Mouse (Mus musculus): Measurements from ENCODE around the gene Mb21d2.

Gene Mb21d2

DNA sequence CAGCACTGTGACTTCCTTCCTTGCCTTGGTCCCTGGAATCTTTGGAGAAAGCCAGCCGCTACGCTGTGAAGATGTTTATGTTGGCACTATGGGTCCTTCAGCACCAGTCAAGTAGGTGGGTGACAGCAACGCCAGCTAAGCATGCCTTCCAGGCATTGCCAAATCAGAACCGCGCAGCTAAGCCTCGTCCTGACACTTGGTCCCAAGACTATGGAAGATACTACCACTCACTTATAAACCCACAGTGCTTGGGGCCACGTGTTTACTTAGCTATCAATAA lies 70.5 kb downstream of the Mb21d2 start:
- DNase-seq, result no peak

- DNase-seq, result no peak
These were observed 71.1 kb downstream of the Mb21d2 start for GRCm38 (mm10) chr16:28858210-28859008.

DNA sequence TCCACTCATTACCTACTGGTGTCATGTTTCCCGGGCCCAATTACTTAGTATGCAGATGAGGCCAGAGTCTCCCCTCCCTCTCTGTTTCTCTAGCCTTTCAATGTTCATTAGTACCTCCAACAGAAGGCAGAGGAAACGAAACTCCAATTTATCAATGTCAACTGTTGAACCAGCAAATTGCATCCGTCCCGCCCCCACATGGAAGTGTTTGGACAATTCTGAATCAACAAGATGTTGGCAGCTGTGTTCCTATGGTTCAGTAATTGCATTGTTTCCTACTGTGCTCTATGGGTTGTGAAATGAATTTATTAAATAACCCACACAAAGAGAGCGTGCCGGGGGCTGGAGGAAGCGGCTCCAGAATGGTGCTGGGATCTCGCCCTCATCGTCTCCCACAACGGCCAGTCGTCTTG lies 78.1 kb downstream of the Mb21d2 start:
- peak; percentile 61 to 64 for DNase-seq

DNA sequence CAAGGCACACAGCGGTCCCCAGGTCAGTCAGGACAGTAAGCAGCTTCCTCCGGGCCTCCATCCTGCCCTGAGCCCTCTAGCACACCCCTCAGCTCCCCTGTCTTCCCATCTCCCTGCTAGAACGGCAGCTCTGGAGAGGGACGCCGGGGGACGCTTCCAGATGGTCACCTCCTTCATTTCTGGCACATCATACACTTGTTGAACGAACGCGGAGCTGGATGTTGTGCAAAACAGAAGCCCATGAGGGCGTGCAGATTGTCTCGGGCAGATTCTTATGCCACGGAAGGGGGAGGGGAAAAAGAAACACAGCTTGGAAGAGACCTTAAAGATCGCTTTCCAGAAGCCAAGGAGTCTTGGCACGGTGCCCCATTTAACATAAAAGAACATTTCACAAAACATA lies 78.6 kb downstream of the Mb21d2 start:
- peak; percentile 63 to 69 for DNase-seq

DNA sequence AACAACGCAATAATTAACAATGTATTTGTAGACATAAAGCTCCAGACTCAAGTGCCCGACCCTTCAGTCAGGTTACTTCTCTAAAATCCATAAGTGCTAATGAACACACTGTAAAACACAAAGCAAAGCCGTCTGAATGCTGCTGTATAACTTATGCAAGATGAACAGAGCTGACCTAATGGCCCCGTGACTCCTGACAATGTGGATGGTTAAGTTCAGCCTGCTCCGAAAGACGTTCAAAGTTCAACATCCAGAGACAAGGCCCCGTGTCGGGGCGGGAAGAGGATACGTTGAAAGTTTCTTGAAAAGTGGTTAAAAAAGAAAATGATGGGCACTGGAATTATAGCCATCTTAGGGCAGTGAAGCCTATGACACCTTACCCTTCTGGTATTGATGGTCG lies 83.3 kb downstream of the Mb21d2 start:
- DNase-seq, result no peak

- no peak for DNase-seq
These were observed 84.1 kb downstream of the Mb21d2 start for GRCm38 (mm10) chr16:28845336-28845735.

DNA sequence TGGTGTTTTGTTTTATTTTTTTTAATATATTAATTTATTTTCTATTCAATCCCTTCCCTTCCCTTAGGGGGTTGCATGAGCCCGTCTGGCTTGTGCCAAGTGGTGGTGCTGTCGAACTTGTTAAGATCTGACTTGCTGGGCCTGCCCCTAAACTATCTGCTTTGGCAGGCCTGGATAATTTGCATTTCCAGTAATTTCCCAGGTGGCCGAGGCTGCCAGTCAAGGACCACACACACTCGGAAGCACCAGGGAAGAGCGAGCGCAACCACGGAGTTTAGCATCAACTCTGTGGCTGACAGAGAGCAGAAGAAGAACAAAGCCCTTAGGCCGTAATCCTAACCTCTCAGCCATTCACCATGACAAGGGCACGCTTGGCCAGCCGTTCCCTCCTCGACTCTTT lies 88.4 kb downstream of the Mb21d2 start:
- peak; percentile 54 to 69 for DNase-seq

GRCm38 (mm10) chr16:28840075-28840974 lies 89.1 kb downstream of the Mb21d2 start:
- DNase-seq, result peak; percentile 85 to 88

GRCm38 (mm10) chr16:28839575-28839974 lies 89.9 kb downstream of the Mb21d2 start:
- DNase-seq, result no peak

- DNase-seq, result peak; percentile 84 to 85
These were observed 91.5 kb downstream of the Mb21d2 start for GRCm38 (mm10) chr16:28838016-28838415.

DNA sequence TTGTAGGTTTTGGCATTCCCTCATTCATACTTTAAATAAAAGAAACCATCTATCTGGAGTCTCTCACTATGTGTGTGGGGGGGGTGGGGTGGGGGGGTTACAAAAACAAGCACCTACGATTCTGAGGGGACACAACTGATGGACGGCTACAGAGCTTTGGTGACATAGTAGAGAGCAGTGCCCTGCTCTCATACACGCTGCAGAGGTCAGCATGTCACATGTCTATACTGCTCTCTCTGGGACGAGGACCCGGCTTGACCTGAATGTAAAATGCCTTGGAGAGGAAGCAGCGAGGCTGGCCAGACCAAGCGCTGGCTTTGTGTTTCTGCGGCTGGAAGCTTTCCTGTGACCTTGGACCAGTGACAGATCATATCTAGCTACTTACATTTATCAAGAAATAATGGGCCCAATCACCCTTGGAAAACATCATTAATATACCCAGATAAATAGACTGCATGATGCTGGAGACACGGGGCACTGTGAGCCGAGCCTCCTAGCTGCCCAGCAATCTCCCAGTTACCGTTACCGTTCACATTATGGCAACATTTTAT lies 97.3 kb downstream of the Mb21d2 start:
- DNase-seq, result no peak

- no peak for DNase-seq
These were observed 100.1 kb downstream of the Mb21d2 start for GRCm38 (mm10) chr16:28829263-28829955.

DNA sequence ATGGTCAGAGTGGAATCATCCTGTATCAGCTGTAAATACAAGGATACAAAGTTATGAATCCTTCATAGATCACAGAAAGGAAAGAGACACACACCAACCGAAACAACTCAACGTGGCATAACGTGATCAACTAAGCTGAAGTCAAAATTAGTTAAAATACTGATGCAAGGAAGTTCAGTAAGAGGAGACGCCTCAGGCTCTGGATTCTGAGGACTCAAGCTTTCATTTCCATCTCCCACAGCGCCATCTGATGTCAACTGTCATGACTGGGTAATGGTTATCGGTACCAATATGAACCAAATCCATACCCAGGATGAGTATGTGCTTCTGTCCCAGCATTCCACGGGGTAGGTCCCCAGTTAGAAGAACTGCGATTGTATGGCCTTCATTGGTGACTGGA lies 104.7 kb downstream of the Mb21d2 start:
- DNase-seq, result no peak

- DNase-seq, result no peak
These were observed 107.7 kb downstream of the Mb21d2 start for GRCm38 (mm10) chr16:28821774-28822173.

DNA sequence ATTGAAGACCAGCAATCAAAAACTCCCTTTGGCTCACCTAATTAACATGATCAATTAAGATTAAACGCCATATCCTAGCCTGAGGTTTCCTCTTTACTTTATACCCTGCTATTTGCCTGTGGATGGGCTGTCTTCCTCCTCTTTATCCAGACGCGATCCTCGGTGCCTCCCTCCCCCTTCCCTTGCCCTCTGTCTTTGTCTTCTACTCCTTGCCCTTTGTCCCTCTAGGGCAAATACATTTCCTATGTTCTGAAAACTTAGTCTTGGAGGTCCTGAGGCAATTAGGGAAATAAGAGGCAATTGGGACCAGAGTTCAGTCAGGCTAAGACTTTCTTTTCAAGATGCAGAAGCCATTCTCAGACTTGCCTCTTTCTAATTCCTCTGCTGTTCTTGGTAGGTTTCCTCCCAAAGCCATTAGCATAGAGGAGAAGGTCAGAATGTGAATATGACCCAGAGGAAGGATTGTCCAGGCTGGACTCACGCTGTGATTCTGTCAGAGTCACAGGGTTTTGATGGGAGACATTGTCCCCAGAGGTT lies 110.7 kb downstream of the Mb21d2 start:
- DNase-seq, result no peak

GRCm38 (mm10) chr16:28813290-28813689 lies 116.2 kb downstream of the Mb21d2 start:
- DNase-seq, result no peak

GRCm38 (mm10) chr16:28809089-28809488 lies 120.4 kb downstream of the Mb21d2 start:
- DNase-seq, result no peak

GRCm38 (mm10) chr16:28793115-28793514 lies 136.4 kb downstream of the Mb21d2 start:
- DNase-seq, result peak; percentile 77 to 86
